Mouse (Mus musculus) lung, adult 2 months (tissue): ENCODE data around the gene Casz1.

Source experiments
- CTCF ChIP-seq: fragments of 200-500 bp; IDR thresholded peaks from 2 replicates; pipeline ENCODE4 v1.5.1; 2011; ENCODE audit warnings: mild to moderate bottlenecking, low read length, control low read depth; ENCODE audit not compliant: insufficient read depth
- POLR2A ChIP-seq: fragments of 200-500 bp; IDR thresholded peaks from 2 replicates; pipeline ENCODE4 v1.6.1; 2011; ENCODE audit warnings: low read depth, mild to moderate bottlenecking, control low read depth, low read length, borderline replicate concordance; ENCODE audit errors: extremely low read depth

DNA sequence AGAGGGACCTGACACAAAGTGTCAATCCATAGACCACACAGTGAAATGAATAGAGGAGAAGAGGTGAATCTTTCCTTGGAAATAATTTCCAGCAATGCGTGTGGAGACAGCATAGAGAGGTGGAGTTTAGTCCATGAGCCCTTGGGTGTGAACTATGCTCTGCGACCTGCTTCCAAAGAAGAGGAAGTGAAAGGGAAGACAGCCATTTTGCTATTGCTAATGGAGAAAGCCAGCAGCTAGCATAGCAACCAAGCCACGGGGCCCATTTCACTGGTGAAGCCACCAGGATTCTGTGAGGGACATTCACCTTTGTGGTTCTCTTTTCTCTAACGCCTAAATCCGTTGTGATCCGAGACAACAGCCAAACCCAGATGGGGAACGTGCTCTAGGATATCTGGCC is 44.1 kb upstream of the Casz1 start:
- TF ChIP-seq CTCF = no peak
- TF ChIP-seq POLR2A = no peak
